Mouse (Mus musculus) gastrocnemius, adult 2 months (tissue): ENCODE data around the gene Lrrk1. TPM values are rescaled to one million over a fixed set of nuclear protein-coding genes. Genes with fewer than 3 reads are reported as not detected.

ENCODE experiments used
- DNase-seq: peaks from one replicate; pipeline ENCODE4 v3.0.0; 2022
- H3K27ac ChIP-seq: fragments of 200-600 bp; 2 replicates; pipeline ENCODE4 v1.8.1; 2022; ENCODE audit warnings: mild to moderate bottlenecking
- H3K4me3 ChIP-seq: fragments of 200-600 bp; 2 replicates; pipeline ENCODE4 v1.8.1; 2022; ENCODE audit warnings: mild to moderate bottlenecking, moderate library complexity
- CTCF ChIP-seq: fragments of 200-600 bp; IDR thresholded peaks from 2 replicates; pipeline ENCODE4 v1.8.1; 2022; ENCODE audit warnings: antibody characterized with exemption, mild to moderate bottlenecking, moderate library complexity
- intact Hi-C: fragments of 180-260 bp; cut with DNase I; formaldehyde crosslinking; loops from one replicate; pipeline ENCODE4 v1.15.1; 2025
- total RNA-seq, 2 experiments: library from RNA; stranded (reverse); gene quantifications; 2 replicates each; pipeline ENCODE4 v1.2.3; 2021

Lrrk1 gene
- total RNA-seq, 2 experiments from 2014 or later, result 3.0 to 6.4 TPM

GRCm38 (mm10) chr7:66348588-66348987 is 39.6 kb downstream of the Lrrk1 start:
- intact Hi-C loops, result no loop called here
- no peak for TF ChIP-seq CTCF
- Histone ChIP-seq H3K4me3 (no peak overlapping the region), H3K27ac (no peak overlapping the region)
- no peak for DNase-seq

DNA sequence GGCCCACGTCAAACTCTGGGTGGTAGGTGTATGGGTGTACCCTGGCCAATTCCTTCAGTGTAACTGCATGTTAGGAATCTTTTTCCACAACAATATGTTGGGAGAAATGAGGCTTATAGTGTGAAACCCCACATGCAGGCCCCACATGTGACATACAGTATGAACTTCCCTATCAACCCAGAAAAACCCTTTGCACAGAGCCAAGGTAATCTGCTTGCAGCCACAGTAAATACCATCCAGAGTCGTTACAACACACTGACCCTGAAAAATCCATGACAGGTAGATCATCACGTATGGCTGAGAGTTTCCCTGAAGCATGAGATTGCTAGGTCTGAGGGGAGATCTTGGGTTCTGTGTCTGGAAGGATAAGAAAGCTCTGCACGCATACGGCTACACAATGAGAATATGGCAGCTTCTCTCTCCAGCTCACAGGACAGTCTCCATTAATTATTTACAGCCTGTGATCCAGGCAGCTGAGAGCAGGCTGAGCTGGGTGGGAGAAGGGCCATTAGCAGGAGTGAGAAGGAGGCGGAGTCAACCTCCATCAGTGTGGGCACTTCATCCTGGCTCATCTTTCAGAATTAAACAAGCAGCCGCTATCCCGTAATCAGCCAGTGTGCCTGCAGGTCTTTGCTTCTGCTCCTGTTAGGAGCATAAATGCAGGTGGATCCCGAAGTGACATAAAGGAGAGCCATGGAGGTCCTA is 41.0 kb downstream of the Lrrk1 start:
- Histone ChIP-seq H3K4me3 (no peak overlapping the region), H3K27ac (no peak overlapping the region)
- no peak for TF ChIP-seq CTCF
- intact Hi-C loops, result no loop called here
- DNase-seq, result no peak

GRCm38 (mm10) chr7:66343307-66343706 is 44.8 kb downstream of the Lrrk1 start:
- no peak for TF ChIP-seq CTCF
- intact Hi-C loops, result loop anchor here (5.0 kb wide), 1 partner anchor 44 kb away; the partner anchor contains the start of gene Lrrk1
- Histone ChIP-seq H3K4me3 (peak overlapping the region; percentile 48), H3K27ac (peak overlapping the region; percentile 72)
- no peak for DNase-seq

- intact Hi-C loops, result loop anchor here (1.0 to 5.0 kb wide), 2 partner anchors 33 to 44 kb away; partner anchors contain the start of gene Lrrk1
- peak overlapping the region; percentile 48 for H3K4me3 ChIP-seq
- H3K27ac ChIP-seq, result peak overlapping the region; percentile 72
Measured at GRCm38 (mm10) chr7:66342831-66343230, 45.3 kb downstream of the Lrrk1 start.

GRCm38 (mm10) chr7:66342323-66342722 is 45.8 kb downstream of the Lrrk1 start:
- Histone ChIP-seq H3K4me3 (no peak overlapping the region), H3K27ac (no peak overlapping the region)
- TF ChIP-seq CTCF, result peak; percentile 77
- intact Hi-C loops, result loop anchor here (1.0 to 5.0 kb wide), 2 partner anchors 32 to 45 kb away; partner anchors contain the start of gene Lrrk1
- DNase-seq, result peak; percentile 79

More at GRCm38 (mm10) chr7:66342831-66343230, 45.3 kb downstream of the Lrrk1 start:
- no peak for DNase-seq
- no peak for TF ChIP-seq CTCF

DNA sequence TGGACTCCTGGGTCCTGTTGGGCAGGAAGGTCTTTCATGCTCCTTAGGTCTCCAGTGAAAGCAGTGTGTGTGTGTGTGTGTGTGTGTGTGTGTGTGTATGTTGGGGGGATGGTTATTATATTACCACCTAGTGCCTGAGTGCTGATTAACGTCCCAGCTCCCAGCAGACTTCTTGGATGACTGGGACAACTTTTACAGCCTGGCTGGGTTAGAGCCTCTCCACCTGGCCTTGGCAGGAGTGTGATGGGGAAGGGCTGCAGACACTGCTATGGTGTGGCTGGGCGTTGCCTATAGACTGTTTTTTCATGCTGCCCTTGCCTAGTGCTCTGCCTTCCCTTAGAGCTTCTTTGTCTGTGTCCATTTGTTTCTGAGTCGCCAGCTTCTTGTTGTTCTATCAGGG is 48.1 kb downstream of the Lrrk1 start:
- no peak for DNase-seq
- peak overlapping the region; percentile 74 for H3K27ac ChIP-seq
- intact Hi-C loops, result loop anchor here (5.0 kb wide), 1 partner anchor 47 kb away; the partner anchor contains the start of gene Lrrk1

GRCm38 (mm10) chr7:66339625-66340024 is 48.5 kb downstream of the Lrrk1 start:
- H3K27ac ChIP-seq, result peak overlapping the region; percentile 74
- 0 out of 2 replicates have a peak overlapping the region, but pooled peaks have one; percentile 1 for H3K4me3 ChIP-seq
- DNase-seq, result peak; percentile 40
- no peak for TF ChIP-seq CTCF
- intact Hi-C loops, result loop anchor here (5.0 kb wide), 1 partner anchor 48 kb away; the partner anchor contains the start of gene Lrrk1

More for the DNA sequence above, 48.1 kb downstream of the Lrrk1 start:
- no peak overlapping the region for H3K4me3 ChIP-seq
- no peak for TF ChIP-seq CTCF

GRCm38 (mm10) chr7:66336955-66337354 is 51.2 kb downstream of the Lrrk1 start:
- Histone ChIP-seq H3K4me3 (no peak overlapping the region), H3K27ac (no peak overlapping the region)
- intact Hi-C loops, result no loop called here
- DNase-seq, result no peak
- TF ChIP-seq CTCF, result no peak

- TF ChIP-seq CTCF, result no peak
- Histone ChIP-seq H3K4me3 (no peak overlapping the region), H3K27ac (no peak overlapping the region)
- intact Hi-C loops, result no loop called here
- DNase-seq, result no peak
Measured at GRCm38 (mm10) chr7:66333906-66334500, 54.1 kb downstream of the Lrrk1 start.

GRCm38 (mm10) chr7:66332340-66332739 is 55.8 kb downstream of the Lrrk1 start:
- Histone ChIP-seq H3K27ac (peak overlapping the region; percentile 77), H3K4me3 (peak overlapping the region; percentile 40)
- intact Hi-C loops, result no loop called here
- no peak for TF ChIP-seq CTCF
- DNase-seq, result peak; percentile 52

DNA sequence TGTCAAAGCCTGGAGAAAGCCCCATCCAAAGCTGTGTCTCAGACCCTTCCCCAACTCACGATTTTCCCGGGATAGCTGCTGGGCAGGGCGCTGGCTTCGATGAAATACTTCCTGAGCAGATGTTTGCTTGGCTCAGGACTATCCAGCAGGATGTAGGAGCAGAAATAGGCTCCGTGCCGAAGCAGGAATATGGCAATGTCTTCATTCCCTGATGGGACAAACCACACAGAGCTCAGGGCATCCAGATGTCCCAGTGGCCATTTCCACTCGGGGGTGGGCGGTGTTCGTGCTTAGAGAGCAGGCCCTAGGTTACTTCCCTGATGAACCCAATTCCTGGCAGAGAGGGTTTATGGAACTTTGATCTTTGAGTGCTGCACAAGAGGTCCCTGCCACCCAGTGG is 57.5 kb downstream of the Lrrk1 start:
- intact Hi-C loops, result no loop called here
- H3K27ac ChIP-seq, result peak overlapping the region; percentile 77; the same call in 1 of the 2 replicates
- no peak overlapping the region for H3K4me3 ChIP-seq
- no peak for TF ChIP-seq CTCF
- DNase-seq, result peak; percentile 46

DNA sequence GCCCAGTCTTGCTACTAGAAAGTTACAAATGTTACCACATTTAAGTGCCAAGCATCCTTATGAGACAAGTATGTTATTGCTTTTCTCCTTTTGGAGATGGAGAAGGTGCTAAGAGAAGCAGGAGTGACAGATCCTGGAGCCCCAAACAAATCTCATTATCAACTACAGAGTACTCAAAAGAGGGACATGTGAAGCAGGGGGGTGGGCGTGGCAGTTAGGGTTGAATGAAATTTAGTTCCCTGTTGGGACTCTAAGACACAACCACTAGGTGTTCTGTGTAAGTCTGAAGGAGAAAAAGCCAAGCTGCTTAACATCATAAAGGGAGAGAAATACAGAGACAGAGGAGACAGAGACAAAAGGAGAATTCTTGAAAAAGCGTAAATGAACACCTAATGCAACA is 60.6 kb downstream of the Lrrk1 start:
- intact Hi-C loops, result no loop called here
- TF ChIP-seq CTCF, result no peak
- H3K4me3 ChIP-seq, result no peak overlapping the region
- H3K27ac ChIP-seq, result no peak overlapping the region
- no peak for DNase-seq

- no peak overlapping the region for H3K27ac ChIP-seq
- H3K4me3 ChIP-seq, result no peak overlapping the region
- TF ChIP-seq CTCF, result no peak
- DNase-seq, result no peak
- intact Hi-C loops, result no loop called here
Measured at GRCm38 (mm10) chr7:66325419-66326053, 62.6 kb downstream of the Lrrk1 start.
